Mouse (Mus musculus): ENCODE data around the gene Mmp2. TPM values are rescaled to one million over a fixed set of nuclear protein-coding genes. Genes with fewer than 3 reads are reported as not detected.

Gene Mmp2
- total RNA-seq, 2 experiments from 2014 or later = not detected

DNA sequence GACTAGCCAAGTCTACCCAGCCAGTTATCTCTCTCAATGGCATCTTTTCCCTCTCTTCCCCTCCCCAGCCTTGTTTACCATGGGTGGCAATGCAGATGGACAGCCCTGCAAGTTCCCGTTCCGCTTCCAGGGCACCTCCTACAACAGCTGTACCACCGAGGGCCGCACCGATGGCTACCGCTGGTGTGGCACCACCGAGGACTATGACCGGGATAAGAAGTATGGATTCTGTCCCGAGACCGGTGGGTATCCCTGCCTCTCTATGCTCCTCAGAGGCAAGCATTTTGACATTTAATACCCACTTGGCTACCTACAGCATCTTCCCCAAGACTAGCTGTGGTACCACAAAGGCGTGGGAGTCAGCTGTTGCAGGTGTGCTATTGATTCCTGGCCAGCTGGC, 8.8 kb downstream of the Mmp2 start:
- ATAC-seq (ENCODE audit: poor library complexity, severe bottlenecking) = no peak

DNA sequence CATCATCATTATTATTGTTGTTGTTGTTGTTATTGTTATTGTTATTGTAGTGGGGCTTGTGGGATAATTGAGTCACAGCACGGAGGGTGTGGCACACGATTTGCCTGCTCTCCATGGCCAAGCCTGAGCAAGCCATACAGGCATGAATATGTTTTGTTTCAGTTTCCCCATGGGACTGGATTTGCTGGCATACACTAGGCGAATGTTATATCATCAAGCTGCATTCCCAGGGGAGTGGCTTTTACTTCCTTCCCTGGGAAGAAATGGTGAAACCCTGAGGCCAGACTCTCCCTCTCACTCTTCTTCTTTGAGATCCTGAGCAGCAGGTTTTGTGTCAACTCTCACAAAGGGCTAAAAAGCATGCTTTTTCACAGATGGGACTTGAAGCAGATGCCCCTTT, 11.5 kb downstream of the Mmp2 start:
- ATAC-seq (ENCODE audit: poor library complexity, severe bottlenecking) = no peak

DNA sequence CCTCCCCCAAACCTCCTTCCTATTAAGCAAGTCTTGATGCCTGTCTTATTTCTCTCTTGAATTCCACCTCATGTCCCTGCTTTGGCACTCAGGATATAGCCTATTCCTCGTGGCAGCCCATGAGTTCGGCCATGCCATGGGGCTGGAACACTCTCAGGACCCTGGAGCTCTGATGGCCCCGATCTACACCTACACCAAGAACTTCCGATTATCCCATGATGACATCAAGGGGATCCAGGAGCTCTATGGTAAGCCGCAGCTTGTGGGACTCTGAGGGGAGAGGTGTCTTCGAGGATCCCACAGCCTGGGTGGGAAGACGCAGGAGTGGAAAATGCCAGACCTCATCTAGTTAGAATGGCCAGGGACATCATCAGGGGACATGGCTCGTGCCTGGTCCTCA, 12.1 kb downstream of the Mmp2 start:
- ATAC-seq (ENCODE audit: poor library complexity, severe bottlenecking) = no peak

DNA sequence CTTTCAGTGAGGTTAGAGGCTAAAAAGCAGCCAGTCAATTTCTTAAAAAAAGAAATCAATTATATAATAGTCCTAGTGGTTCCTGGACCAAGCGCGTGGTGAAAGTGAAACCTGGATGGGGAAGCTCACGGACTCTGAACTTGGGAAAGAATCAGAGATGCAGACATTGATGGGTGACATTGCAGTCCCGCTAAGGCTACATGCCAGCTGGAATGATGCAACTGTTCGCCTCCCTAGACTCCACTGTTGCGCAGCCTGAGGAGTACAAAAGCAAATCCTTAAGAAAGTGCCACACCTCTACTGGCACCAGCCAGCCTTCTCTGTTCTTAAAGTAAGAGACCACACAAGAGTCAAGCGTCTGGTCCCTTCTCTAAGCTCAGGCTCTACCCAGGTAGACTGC, 12.8 kb downstream of the Mmp2 start:
- ATAC-seq (ENCODE audit: poor library complexity, severe bottlenecking) = peak; percentile 97

DNA sequence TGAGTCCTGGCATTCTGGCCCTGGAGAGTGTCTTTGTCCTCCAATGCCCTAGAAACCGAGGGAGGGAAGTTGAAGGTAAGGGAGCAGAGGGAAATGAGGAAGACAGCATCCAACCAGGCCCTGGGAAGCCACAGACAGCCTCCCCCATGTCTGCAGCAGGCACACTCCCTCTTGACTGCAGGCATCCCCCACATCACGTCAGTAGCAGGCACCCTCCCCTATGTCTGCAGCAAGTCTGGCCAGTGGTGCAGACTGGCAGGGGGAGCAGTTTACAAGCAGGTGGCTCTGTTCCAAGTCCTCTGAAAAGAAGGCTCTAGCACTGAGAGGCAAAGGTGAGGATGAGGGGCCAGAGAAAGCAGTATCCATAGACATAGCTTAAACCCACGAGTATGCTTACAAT, 19.6 kb downstream of the Mmp2 start:
- peak; percentile 57 for ATAC-seq (ENCODE audit: poor library complexity, severe bottlenecking)

DNA sequence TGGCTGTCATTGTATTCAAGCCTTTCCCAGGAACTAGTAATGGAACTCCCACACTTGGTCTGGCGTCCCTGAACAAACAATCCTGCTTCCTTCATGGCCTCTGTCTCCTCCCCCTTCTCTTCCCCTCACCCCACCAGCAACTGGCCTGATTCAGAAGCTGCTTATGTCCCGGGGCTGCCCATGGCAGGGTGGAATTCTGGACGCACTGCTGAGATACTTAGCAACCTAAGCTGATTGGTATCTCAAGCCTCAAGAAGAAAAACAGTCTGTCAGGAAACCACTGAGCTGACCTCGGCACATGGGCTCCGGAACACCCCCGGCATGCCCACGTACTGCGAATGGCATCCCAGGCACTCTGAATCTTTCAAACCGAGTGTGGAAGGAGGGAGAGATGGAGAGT, 20.2 kb downstream of the Mmp2 start:
- peak; percentile 28; the same call in 1 of the 2 replicates for ATAC-seq (ENCODE audit: poor library complexity, severe bottlenecking)

DNA sequence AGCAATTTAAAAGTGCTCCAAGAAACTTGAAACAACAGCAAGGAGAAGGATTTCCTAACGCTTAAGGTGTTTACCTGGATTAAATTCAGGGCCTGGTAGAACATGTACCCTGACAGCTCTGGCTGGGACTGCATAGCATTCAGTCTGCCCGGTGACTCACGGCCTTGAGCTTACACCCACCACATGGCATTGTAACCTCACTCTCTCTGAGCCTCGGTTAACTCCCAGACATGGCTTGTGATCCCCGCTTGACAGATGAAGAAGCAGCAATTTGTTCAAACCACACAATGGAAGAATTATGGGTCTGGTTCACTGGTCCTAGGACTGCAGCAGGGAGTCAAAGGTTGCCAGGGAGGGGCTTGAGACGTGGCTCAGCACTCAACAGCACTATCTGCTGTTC, 22.2 kb downstream of the Mmp2 start:
- no peak for ATAC-seq (ENCODE audit: poor library complexity, severe bottlenecking)

DNA sequence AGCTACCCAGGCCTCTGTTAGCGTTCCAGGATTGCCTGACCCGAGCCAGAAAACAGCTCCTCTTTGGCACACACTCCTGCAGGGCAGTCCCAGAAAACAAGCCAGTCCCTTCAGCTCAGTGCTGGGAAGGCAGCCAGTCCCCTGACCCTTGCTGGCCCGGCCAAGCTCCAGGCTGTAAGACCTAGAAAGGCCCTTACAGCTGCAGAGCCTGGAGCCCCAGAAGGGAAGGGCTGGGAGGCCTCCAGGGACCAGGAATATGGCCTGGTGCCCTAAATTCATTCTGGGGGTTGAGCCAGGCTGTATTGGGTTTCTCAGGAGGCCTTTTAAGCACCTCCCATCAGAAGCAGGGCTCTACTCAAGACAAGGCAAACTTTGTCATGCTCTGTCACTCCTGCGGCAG, 23.1 kb downstream of the Mmp2 start:
- ATAC-seq (ENCODE audit: poor library complexity, severe bottlenecking) = no peak

DNA sequence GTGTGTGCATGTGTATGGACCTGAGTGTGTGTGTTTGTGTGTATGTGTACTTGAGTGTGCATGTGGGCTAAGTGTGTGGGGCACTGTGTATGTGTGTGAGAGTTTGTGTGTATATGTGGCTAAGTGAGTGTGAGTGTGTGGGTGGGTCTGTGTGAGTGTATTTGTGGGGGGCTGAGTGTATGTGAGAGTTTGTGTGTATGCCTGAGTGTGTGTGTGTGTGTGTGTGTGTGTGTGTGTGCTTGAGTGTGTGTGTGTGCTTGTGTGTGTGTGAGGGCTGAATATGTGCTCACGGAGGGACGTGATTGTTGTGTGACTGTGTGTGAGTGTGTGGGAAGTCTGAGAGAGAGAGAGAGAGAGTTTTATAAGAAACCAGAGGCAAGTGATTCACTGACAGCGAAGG, 24.3 kb downstream of the Mmp2 start:
- ATAC-seq (ENCODE audit: poor library complexity, severe bottlenecking) = no peak

DNA sequence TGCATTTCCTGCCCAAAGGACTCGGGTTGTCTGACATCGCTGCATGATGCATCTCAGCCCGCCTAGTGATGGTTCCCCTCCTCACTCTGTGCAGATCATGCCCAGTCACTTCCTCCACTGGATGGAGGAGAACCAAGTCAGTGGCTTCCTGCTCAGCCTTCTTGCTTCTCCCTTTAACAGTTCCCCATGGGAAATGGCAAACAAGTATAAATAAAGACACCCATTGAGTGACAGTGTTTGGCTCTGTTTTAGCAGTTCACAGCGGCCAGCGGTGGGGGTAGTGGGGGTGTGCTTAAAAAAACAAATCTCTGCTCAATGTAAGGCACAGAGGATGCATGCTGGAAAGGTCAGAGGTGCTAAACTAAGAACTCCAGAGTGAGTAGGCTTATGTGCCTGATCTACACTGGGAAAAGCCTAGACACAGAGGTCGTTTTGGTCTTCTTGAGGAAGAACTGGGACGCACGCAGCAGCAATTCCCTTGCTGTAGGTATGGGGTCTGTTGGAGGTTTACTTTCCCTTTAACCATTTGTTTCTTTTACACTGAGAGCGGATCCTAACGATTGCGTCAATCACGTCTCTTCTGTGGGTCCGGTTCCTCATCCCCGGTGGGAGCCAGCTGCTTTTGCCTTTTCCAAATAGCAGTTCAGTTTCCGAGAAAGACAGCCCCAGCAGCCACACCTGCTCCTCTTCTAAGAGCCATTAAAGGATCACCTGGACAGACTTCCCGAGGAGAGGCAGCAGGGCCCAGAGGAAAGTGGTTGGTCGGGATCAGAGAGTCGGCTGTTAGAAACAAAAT, 26.3 kb downstream of the Mmp2 start:
- peak; percentile 64 for ATAC-seq (ENCODE audit: poor library complexity, severe bottlenecking)

DNA sequence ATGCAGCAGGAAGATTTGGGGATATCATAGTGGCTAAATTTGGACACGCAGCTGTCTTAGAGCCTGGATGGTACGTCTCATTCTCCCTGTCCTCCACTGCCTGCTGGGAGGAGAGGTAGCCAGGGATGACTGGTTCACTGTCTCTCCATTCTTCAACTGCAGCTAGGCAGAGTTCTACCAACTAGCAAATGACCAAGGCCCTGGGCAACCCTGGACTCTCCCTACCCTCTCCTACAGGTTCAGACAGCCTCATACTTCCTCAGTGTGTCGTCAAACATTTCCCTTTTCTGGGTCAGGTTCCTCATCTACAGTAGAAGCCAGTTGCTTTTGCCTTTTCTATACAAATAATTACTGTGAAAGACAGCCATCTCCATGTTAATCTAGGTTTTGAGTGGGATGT, 27.6 kb downstream of the Mmp2 start:
- ATAC-seq (ENCODE audit: poor library complexity, severe bottlenecking) = peak; percentile 56

DNA sequence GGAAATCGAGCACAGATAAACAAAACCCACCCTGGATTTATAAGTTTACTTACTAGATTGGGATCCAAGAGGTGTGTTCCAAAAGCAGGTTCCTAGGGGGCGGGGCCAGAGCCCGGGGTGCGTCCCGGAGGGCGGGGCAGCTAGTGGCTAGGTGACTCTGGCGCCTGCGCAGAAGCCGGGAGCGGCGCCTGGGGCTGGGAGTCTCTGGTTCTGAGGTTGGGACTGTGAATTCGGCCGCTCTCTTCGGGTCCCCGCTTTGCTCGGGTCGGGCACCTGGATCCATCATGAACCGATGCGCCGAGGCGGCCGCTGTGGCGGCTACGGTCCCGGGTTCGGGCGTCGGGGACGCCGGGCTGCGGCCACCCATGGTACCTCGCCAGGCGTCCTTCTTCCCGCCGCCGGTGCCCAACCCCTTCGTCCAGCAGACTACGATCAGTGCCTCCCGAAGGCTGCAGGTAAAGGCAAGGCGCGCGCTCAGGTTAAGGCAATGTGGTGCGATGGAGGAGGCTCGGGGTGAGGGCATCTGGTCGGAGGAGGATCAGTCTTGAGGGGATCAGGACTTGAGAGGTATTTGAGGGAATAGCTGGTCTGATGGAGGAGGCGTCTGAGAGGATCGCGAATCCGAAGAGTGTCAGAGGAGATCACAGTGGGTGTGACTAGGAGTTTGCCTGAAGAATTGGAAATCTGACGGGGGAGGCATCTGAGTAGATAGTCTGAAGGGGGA, 28.2 kb downstream of the Mmp2 start, which contains the start of gene Lpcat2:
Gene Lpcat2, plus strand, starts transcription at position 169 of the 724 bp plus-strand sequence.
- ATAC-seq (ENCODE audit: poor library complexity, severe bottlenecking) = peak; percentile 52

DNA sequence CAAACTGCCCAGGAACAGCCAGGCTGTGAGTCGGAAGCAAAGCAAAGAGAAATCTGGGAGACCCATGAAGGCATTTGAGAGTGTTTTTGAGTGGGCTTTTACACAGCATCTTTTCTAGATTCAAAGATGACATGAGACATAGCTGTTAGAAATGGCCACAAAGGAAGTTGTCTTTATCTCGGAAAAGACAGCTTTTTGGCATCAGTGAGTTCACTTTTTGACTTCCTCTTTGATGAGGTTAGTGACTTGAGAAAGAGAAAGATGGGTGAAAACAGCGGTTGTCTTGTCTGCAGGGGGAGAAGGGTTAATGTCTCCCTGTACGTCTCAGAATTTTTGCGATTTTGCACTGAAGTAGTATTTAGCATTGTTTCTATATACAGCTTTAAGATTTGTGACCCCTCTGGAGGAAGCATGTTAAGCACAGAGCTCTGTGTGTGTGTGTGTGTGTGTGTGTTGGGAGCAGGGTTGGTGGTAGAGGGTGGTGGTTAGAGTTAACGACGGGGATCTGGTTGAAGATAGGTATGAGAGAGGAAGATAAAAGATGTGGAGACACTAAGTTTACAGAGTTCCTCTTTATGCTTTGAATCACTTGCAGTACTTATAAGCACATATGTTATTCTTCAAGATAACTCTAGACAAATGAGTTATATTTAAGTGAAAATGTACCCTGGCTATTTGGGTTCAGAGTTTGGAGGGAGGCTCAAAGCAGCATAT, 29.3 kb downstream of the Mmp2 start:
- peak; percentile 43 for ATAC-seq (ENCODE audit: poor library complexity, severe bottlenecking)

DNA sequence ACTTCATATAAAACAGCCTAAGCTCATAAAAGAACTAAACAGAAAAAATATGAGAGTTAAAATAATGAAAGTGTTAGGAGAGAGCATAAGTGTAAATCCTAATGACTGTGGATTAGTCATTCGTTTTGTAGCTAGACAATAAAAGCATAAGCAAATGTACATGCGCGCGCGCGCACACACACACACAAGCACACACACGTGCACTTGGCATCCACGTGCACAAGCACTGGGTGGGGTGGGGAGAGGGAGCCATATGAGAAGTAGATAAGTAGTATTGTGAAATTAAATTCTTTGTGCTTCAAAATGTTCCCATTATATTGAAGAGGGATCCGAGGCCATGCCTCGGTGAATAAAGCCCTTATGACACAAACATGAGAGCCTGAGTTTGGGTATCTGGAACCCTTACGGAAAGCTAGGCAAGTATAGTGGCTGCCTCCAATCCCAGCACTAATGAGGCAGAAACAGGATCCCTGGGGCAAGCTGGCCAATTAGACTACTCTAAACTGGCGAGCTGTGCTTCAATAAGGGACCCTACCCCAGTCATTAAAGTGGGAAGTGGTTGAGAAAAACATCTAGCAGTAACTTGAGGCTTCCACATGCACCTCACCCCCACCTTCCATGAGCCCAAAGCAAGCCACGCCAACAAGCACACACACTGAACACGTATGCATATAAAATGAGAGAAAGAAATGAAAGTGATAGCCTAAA, 31.5 kb downstream of the Mmp2 start:
- ATAC-seq (ENCODE audit: poor library complexity, severe bottlenecking) = no peak

DNA sequence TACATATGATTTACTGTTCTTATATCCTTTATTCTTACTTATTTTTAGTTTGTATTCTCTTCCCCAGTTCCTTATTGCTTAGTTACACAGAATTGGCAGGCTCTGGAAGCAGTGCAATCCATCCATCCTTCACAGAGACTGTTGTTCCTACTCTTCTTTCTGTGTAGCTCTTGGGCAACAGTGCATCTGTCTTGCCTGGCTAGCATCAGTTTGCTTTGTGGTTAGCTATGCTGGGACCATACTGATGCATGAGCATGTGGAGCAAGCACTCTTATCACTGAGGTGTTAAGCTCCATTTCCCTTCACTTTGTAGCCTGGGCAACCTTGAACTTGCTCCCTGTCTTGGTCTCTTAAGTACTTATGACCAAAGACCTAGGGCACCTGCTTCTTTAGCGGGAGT, 34.9 kb downstream of the Mmp2 start:
- ATAC-seq (ENCODE audit: poor library complexity, severe bottlenecking) = no peak

DNA sequence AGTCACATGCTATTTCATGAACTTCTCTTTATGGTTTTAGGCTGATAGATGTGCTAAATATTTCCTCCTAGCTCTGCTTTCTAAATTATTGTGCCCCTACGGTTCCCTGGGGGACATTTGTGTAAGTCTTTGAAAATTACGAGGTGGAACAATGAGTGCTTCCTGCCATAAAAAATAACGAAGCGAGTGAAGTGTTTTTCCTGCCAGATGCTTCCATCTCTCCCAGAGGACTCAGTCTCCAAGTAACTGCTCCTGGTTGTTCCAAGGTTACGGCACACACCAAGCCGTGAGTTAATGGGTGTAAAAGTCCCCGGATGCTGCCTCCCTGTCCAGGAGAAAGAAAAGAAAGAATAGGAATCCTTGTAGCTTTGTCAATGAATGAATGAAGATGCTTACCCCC, 43.2 kb downstream of the Mmp2 start:
- no peak for ATAC-seq (ENCODE audit: poor library complexity, severe bottlenecking)

DNA sequence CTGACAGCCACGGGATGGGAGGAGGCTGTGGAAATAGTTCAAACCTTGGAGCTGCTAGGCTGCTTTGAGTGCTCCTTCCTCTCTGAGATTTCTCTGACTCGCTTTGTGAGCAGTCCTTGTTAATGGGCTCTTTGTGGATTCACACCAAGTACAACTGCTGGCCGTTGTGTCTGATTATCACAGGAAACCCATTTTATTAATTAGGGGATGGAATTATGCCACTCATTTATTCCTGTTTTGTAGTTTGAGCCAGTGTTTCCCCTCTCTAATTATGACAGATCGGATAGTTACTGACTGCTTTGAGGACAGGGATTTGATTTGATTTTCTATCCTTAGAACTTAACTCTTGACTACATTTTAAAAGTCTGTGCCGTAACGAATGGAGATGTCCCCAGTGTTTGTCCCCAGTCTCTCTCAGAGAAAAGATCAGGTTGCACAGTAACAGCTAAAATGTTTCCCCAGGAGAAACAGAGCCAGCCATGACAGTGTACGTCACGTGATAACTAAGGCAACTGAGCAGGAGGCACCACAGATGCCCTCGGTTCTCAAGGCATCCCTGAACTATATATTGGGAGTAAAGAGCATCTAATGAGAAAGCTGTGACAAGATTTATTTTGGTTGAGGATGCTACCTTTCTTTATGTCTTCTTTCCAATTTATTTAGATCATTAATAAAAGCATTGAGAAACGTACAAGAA, 45.1 kb downstream of the Mmp2 start:
- no peak for ATAC-seq (ENCODE audit: poor library complexity, severe bottlenecking)

DNA sequence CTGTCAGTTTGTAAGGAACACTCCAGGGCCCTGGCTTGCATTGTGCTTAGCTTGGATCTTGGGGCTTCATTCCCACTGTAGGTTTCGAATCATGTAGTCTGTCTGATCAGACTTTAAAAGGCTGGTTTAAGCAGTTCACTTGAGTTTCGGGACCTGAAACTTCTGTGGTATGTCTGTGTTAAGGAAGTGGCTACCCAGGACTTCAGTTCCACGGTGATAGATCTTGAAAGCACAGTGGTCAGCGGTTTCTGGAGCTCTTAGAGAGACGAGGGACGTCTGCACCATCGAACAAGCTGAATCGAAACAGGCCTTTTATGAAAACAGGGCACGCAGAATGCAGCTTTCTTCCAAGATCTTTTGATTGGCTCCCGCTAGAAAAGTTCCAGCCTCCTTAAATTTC, 48.7 kb downstream of the Mmp2 start:
- ATAC-seq (ENCODE audit: poor library complexity, severe bottlenecking) = peak; percentile 97

DNA sequence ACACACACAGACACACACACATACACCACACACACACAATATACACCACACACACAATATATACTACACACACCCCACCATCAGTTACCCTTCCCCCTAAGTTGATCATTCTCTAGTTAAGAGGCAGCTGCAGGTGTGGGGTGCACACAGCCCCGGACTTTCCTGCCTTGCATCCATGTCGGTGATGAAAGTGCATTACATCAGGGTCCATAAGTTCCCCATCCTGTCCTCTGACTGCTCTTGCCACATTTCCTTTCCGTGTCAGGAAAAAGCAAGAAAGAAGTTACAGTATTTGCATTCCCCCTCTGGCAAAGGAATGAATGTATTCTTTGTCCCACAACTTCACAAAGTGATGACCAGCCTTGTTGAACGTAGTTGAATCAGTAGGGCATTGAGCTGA, 54.2 kb downstream of the Mmp2 start:
- peak; percentile 88 for ATAC-seq (ENCODE audit: poor library complexity, severe bottlenecking)

DNA sequence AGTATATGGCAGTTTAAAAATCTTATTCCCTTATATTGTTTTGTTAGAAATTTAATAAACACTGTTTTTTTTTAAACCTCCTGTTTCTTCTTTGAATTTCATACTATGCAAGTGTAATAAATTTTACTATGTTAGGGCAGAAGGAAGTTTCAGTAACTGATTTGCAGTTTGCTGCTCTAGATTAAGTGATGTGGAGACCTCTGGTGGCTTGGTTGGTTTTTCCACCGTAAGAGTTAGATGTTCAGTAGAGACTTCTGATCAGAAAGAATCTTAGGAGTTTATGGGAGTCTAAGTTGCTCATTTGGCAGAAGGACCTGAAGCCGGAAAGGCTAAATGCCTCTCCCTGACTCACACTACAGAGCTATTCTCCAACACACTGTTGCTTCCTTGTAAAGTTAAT, 56.7 kb downstream of the Mmp2 start:
- ATAC-seq (ENCODE audit: poor library complexity, severe bottlenecking) = no peak
